Mouse (Mus musculus) bone marrow, adult 2 months (tissue): ENCODE results near the gene Dysf.

Experiments
- CTCF ChIP-seq: fragments of 200-500 bp; IDR thresholded peaks from 2 replicates; pipeline ENCODE4 v1.5.1; 2011; ENCODE audit warnings: low read length, control low read depth; ENCODE audit not compliant: control insufficient read depth, insufficient read depth
- POLR2A ChIP-seq: fragments of 200-500 bp; IDR thresholded peaks from 2 replicates; pipeline ENCODE4 v1.6.1; 2011; ENCODE audit warnings: low read depth, mild to moderate bottlenecking, control low read depth, low read length, borderline replicate concordance; ENCODE audit not compliant: control insufficient read depth

GRCm38 (mm10) chr6:84009915-84010302 is 1.5 kb downstream of the Dysf start:
- TF ChIP-seq CTCF (no peak), POLR2A (no peak)
